ENCODE assay signal across 8 mouse cellular contexts in genomic region chr19:21144659-21145283, GRCm38 (mm10).
A peak's percentile ranks its signal among the peaks of the same experiment; 100 is the strongest.
DNase-seq lines count a peak whose midpoint lies in the region; ATAC-seq lines count a peak whose summit lies in the region.

No protein-coding gene starts in this region.

- DNase-seq in adrenal gland, adult (ENCODE audit: inconsistent age in 2 of 2, low spot score in 1 of 2): peak; percentile 52 to 81
- no peak for DNase-seq in adrenal gland, adult 8-10 months
- peak; percentile 1 for DNase-seq in c-Kit-positive CD71-positive TER-119-positive erythroid progenitor cells, embryonic 14.5 days (ENCODE audit: low spot score)
- peak; percentile 61 for DNase-seq in thymus, postnatal 14 days
- no peak for DNase-seq in layer of hippocampus, adult 8-10 months (ENCODE audit: low spot score in 2 of 2)

- H3K4me3 ChIP-seq in heart, embryonic 15.5 days: no peak overlapping the region
- no peak overlapping the region for H3K4me3 ChIP-seq in limb, embryonic 13.5 days
- H3K4me3 ChIP-seq in midbrain, embryonic 13.5 days (replicated peaks): no peak overlapping the region

- H3K27me3 ChIP-seq in heart, embryonic 15.5 days: no peaks in the 10 kb centered on the region
- H3K27me3 ChIP-seq in limb, embryonic 13.5 days: no peaks in the 10 kb centered on the region
- no peaks in the 10 kb centered on the region for H3K27me3 ChIP-seq in midbrain, embryonic 13.5 days

- H3K4me1 ChIP-seq in heart, embryonic 15.5 days (replicated peaks): peaks cover 3% of the 10 kb centered on the region
- H3K4me1 ChIP-seq in limb, embryonic 13.5 days: peaks cover 11% of the 10 kb centered on the region
- peaks cover 18% of the 10 kb centered on the region for H3K4me1 ChIP-seq in midbrain, embryonic 13.5 days (replicated peaks)

- H3K27ac ChIP-seq in heart, embryonic 15.5 days: no peak overlapping the region
- no peak overlapping the region for H3K27ac ChIP-seq in limb, embryonic 13.5 days
- H3K27ac ChIP-seq in midbrain, embryonic 13.5 days: no peak overlapping the region

- no peaks in the 10 kb centered on the region for H3K9me3 ChIP-seq in heart, embryonic 15.5 days (replicated peaks)
- no peaks in the 10 kb centered on the region for H3K9me3 ChIP-seq in limb, embryonic 13.5 days
- no peaks in the 10 kb centered on the region for H3K9me3 ChIP-seq in midbrain, embryonic 13.5 days

- H3K36me3 ChIP-seq in heart, embryonic 15.5 days: no peaks in the 10 kb centered on the region
- H3K36me3 ChIP-seq in limb, embryonic 13.5 days: no peaks in the 10 kb centered on the region
- H3K36me3 ChIP-seq in midbrain, embryonic 13.5 days: no peaks in the 10 kb centered on the region

- peak overlapping the region; percentile 33 for H3K4me2 ChIP-seq in heart, embryonic 15.5 days
- peak overlapping the region; percentile 43 for H3K4me2 ChIP-seq in limb, embryonic 13.5 days (replicated peaks)
- 0 out of 2 replicates have a peak overlapping the region, but pooled peaks have one; percentile 12 for H3K4me2 ChIP-seq in midbrain, embryonic 13.5 days (replicated peaks)

- no peak for ATAC-seq in heart, embryonic 15.5 days (replicated peaks; ENCODE audit: insufficient number of reproducible peaks, insufficient read depth, low FRiP score, low read depth)
- peak; percentile 76 for ATAC-seq in limb, embryonic 13.5 days (ENCODE audit: low FRiP score, low read depth)
- ATAC-seq in midbrain, embryonic 13.5 days: peak; percentile 45; the same call in 1 of the 2 replicates

- no peak overlapping the region for H3K9ac ChIP-seq in heart, embryonic 15.5 days
- H3K9ac ChIP-seq in limb, embryonic 13.5 days: no peak overlapping the region
- no peak overlapping the region for H3K9ac ChIP-seq in midbrain, embryonic 13.5 days (replicated peaks)

- 23% methylated on average over 13 of the region's 13 CpGs for WGBS in heart, embryonic 15.5 days
- 5% methylated on average over 13 of the region's 13 CpGs for WGBS in limb, embryonic 13.5 days
- 9% methylated on average over 13 of the region's 13 CpGs for WGBS in midbrain, embryonic 13.5 days

Comparison
In these comparisons a context has a peak if more than half of its experiments do, and no peak if none do; other contexts are left out.
1. DNase-seq: peak in adrenal gland, adult (2 of 2), c-Kit-positive CD71-positive TER-119-positive erythroid progenitor cells, embryonic 14.5 days (single experiment) and thymus, postnatal 14 days (single experiment); none in adrenal gland, adult 8-10 months (single experiment) and layer of hippocampus, adult 8-10 months (0 of 2).
2. Peak in every context shown above with its lines, with median percentiles within 50 percentile points of each other: H3K4me2 ChIP-seq.